Mouse (Mus musculus): ENCODE results near the gene Son.

DNA sequence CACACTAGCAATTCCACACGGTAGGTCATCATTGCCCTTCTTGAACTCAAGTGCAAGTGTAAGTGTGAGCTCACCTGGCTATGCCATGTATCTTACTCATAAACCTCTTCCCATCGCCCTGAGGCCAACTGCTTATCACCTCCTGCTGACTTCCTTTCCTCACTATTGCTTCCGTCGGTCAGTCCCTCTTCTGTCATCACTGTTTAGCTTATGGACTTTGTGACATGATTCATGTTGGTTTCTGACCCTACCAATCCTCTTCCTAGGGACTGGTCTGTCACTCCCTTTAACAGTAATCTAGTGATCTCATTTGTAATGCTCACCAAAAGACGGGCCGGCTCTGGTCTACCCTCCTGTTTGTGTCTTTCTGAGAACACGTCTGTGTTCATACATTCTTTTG, 62.9 kb downstream of the Son start:
- TF ChIP-seq GATA1 (IDR thresholded peaks at IDR 0.05; ENCODE audit: borderline replicate concordance, low read length) (no peak), FLI1 (IDR thresholded peaks at IDR 0.05; ENCODE audit: low read length) (no peak)
